Mouse (Mus musculus) kidney, postnatal 25 days (tissue): ENCODE data around the gene Pax3.

Experiments
- DNase-seq, 2 experiments: peaks; one replicate each; pipeline ENCODE4 v3.0.0; 2021; ENCODE audit warnings: mixed read lengths in 2 of 2

Gene Pax3

GRCm38 (mm10) chr1:78198319-78198940, 1.5 kb upstream of the Pax3 start:
- DNase-seq = no peak

GRCm38 (mm10) chr1:78197351-78198234, 659 bp upstream of the Pax3 start:
- no peak for DNase-seq

- DNase-seq = no peak
These were observed 892 bp downstream of the Pax3 start for GRCm38 (mm10) chr1:78195771-78196712.

GRCm38 (mm10) chr1:78195145-78195544, 1.8 kb downstream of the Pax3 start:
- DNase-seq = no peak

GRCm38 (mm10) chr1:78194381-78195047, 2.4 kb downstream of the Pax3 start:
- no peak for DNase-seq

GRCm38 (mm10) chr1:78193465-78193991, 3.4 kb downstream of the Pax3 start:
- no peak for DNase-seq

- DNase-seq = no peak
These were observed 4.0 kb downstream of the Pax3 start for GRCm38 (mm10) chr1:78192746-78193464.

- DNase-seq = no peak
These were observed 4.7 kb downstream of the Pax3 start for GRCm38 (mm10) chr1:78192217-78192735.

GRCm38 (mm10) chr1:78191761-78192160, 5.2 kb downstream of the Pax3 start:
- DNase-seq = no peak

- DNase-seq = no peak
These were observed 5.6 kb downstream of the Pax3 start for GRCm38 (mm10) chr1:78191331-78191730.

- no peak for DNase-seq
These were observed 6.4 kb downstream of the Pax3 start for GRCm38 (mm10) chr1:78190386-78191111.

GRCm38 (mm10) chr1:78189501-78190345, 7.2 kb downstream of the Pax3 start:
- DNase-seq = no peak

GRCm38 (mm10) chr1:78189016-78189415, 7.9 kb downstream of the Pax3 start:
- no peak for DNase-seq

GRCm38 (mm10) chr1:78188299-78188698, 8.6 kb downstream of the Pax3 start:
- no peak for DNase-seq

GRCm38 (mm10) chr1:78187788-78188173, 9.2 kb downstream of the Pax3 start:
- no peak for DNase-seq

GRCm38 (mm10) chr1:78187122-78187787, 9.7 kb downstream of the Pax3 start:
- no peak for DNase-seq

- no peak for DNase-seq
These were observed 14.0 kb downstream of the Pax3 start for GRCm38 (mm10) chr1:78182954-78183353.

- DNase-seq = no peak
These were observed 15.1 kb downstream of the Pax3 start for GRCm38 (mm10) chr1:78181882-78182281.

- no peak for DNase-seq
These were observed 24.6 kb downstream of the Pax3 start for GRCm38 (mm10) chr1:78172334-78172733.
